Mouse (Mus musculus) left cerebral cortex, postnatal 4 days (tissue): ENCODE measurements around the gene Kif18b. TPM values are rescaled to one million over a fixed set of nuclear protein-coding genes. Genes with fewer than 3 reads are reported as not detected.
A peak's percentile ranks its signal among the peaks of the same experiment; 100 is the strongest.

Source experiments
- DNase-seq: peaks from one replicate; pipeline ENCODE4 v3.0.0-alpha.2; 2022
- intact Hi-C: fragments of 180-260 bp; cut with DNase I; formaldehyde crosslinking; loops from one replicate; pipeline ENCODE4 v1.15.1; 2025
- total RNA-seq, 2 experiments: library from RNA; stranded (reverse); gene quantifications; 2 replicates each; pipeline ENCODE4 v1.2.3; 2021

Kif18b gene
- total RNA-seq, 2 experiments from 2014 or later = 3.7 to 4.1 TPM

DNA sequence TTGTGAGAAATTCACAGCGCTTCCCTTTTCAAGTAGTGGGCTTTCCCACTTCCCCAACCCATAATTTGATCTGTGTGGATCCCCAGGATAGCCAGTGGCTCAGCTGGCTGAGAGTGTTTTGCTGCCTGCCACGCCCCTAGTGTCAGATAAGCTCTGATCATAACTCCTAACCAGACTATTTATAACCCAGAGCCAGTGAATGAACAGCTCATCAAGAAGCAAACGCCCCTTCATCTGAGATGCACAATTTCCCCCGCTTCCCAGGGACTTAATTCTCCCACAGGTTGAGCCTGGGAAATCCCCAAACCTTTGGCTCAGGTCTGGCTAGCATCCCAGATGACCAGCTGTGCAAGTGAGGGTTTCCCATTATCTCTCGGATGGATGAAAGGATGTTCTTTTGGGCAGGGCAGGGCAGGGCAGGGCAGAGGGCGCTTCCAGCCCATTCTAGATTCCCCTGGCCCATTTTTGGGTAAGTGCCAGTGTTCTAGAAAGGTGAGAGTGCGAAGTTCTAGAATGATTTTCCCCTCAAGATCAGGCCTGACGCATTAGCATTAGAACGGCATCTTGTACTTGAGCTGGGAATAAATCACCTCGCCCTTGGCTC is 40.2 kb downstream of the Kif18b start, which contains the start of gene Fam187a:
Fam187a (plus strand) TSS at position 554 of the 604 bp plus-strand sequence.
- no peak for DNase-seq
- intact Hi-C loops = no loop called here

DNA sequence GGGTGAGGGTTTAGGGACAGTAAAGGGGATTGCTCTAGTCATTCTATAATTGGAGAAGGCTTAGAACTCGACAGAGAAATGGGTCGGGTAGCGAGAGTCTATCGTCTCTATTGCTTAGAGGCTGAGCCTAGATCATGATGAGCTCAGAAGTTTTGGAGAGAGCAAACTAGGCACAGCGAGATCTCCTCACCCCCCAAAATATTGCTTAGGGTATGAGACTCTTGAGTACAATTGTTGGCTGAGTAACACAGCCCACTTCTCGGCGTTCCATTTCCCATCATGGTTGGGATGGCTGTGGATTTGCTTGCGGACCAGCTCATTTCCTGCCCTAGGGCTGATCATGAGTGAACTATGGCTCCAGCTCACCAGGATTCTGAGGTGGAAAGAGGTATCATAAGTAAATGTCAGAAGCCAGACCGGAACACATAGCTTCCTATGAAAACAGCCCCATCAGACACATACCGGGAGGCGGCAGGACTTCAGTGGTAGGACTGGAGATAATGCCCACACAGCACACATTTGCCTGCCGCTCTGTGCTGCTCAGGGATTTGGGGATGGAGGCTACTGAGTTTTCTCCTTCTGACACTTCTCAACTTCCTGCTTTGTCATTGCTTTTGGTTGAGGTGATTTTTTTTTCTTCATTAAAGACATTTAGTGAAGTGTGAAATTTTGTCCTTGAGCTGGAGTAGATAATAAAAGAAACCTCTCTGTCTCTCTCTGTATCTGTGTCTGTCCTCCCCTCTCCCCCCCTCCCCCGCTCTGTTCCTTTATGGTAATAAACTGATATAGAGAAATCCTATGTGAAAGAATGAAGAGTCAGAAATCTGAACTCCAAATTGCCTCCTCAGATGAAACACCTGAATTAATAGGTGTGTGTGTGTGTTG is 43.4 kb downstream of the Kif18b start:
- intact Hi-C loops = no loop called here
- DNase-seq = no peak

DNA sequence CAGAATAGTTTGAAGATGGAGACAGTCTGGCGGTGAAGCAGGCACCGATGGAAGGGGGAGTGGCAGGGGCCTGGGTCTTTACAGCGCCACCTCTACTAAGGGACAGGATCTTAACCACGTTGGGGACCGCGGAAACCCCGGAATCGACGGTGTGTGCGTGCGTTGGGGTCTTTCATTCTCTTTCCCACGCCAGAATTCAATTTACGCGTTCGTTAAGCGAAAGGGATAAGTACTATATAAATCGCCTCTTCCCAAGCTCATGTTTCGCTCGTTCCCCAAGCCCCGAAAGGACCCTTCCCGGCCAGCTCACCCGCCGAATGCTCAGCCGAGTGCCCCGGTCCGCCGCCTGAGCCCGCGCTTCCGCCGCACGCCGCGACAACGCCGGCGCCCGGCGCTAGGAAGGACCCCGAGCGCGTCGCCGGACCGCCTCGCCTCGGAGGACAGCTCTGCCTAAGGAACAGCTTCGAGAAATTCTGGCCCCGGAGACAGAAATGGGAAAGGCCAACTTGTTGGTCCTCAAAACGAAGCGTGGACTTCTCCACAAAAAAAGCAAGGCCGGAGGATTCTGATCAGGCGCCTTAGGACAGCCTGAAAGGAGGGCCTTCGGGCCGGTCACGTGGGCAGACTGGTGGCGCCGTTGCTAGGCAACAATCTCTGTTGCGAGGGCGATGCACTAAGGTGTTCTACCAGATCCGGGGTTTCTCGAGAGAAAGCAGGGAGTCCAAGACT is 44.2 kb downstream of the Kif18b start, which contains the start of the genes Eftud2 and Ccdc103:
Eftud2 (minus strand) TSS at position 401 of the 729 bp plus-strand sequence.
Ccdc103 (plus strand) TSS at position 620 of the 729 bp plus-strand sequence.
- DNase-seq = peak; percentile 89
- intact Hi-C loops = no loop called here

DNA sequence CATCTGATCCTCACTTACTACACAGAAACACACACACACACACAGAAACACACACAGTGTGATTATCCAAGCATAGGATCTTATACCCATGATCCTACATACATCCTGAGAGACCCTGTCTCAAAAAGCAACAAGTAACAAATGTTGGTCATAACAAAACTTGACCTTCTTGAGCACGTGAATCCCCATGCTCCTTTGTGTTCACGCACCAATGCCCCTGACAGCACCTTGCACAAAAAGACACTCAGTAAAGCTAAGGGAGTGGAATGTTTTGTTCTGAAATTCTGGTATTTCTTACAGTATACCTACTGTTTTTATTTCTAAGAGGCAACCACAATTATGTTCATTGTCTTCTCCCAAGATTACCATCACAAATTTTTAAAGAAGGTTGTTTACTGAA is 45.4 kb downstream of the Kif18b start:
- intact Hi-C loops = no loop called here
- no peak for DNase-seq

DNA sequence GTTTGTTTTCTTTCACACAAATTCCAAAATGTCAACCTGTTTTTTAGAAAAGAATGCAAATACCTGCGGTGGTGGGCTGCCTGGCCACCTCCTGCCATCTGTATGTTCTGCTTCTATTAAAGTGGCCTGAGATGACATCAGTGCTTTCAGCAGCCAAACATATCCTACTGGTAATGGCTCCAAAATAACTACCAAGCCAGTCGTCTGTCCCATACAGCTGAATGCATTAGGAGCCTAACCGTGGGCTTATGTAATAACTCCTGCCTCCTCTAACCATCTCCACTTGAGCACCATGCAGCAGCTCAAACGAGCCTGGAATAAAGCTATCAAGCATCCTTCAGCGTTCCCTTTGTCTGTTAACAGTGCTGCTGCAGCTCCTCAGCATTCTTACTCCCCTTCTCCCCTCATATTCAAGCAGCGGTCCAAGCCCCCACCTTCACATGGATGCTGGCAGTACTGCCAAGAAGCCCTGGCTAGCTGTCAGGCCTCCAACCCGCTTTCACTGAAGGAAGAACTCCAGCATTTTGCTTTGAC is 50.1 kb downstream of the Kif18b start:
- DNase-seq = no peak

DNA sequence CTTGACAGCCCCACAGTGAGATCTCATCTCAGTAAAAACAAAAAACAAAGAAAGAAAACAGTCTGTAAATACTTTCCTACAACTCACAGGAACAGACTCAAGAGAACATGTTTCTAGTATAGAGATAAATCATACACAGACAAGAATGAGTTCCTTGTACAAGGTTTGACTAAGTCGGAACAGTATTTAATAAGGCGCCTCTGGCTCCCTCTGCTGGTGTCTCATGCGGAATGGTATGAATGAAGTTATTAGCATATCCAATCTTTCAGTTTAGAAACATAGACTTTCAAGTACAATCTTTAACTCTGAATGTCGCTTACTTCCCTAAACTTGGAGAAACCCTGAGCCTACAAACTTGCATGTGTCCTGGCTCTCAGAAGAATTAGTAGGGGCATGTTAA is 60.7 kb downstream of the Kif18b start:
- intact Hi-C loops = no loop called here
- DNase-seq = peak; percentile 75

More for the DNA sequence above, 50.1 kb downstream of the Kif18b start:
- intact Hi-C loops = no loop called here

DNA sequence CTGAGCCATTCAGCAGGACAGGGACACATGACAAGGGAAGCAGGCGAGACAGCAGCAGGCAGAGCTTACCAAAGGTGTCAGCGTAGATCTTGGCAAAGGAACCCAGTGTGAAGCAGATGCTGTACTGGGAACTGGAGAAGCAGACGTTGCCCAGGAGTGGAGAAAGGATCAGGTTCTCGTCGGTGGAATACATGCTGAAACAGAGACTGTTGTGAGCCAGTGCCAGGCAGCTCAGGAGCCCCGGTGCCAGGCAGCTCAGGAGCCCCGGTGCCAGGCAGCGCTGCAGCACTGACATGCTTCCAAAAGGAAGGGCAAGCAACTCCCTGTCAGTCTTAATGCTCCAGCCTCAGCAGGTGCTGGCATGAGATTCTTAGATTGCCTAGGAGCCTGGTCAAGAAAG is 65.0 kb downstream of the Kif18b start:
- peak; percentile 63 for DNase-seq
- intact Hi-C loops = no loop called here

DNA sequence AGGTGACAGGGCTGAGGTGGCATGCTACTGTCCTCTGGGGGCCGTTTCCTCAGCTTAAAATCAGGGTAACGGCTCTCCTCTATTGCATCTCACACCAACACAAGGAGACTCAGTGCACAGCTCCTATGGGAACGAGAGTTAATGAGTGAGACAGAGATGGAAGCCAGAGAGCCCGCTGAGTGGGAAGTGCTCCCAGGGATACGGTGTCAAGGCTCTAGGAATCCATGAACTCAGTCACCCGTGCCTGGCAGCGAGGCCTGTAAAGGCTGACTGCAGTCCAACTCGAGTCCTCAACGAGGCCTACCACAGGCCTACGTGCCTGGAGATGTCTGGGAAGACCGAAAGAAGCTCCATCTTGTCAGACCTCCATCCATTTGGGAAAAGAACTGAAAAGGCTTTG is 66.0 kb downstream of the Kif18b start:
- DNase-seq = peak; percentile 65
- intact Hi-C loops = no loop called here

DNA sequence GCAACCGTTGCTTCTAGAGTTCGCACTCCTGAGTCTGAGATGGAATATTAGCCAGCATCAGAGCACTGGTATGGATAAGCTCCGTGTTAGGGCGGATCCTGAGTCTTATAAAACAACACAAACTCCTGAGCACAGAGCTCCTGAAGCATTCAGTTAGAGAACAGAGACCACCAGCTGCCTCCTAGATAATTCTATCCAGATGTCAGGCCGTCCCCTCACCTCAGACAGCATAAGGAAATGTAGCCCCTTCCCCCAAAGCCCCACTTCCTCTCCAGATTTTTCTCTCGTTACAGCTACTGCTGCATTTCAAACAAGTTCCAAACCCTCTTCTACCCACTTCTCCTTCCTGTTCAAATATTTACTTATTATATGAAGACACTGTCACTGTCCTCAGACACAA is 69.0 kb downstream of the Kif18b start:
- intact Hi-C loops = no loop called here
- no peak for DNase-seq

Other genes starting within 250 kb of the Kif18b start
- 10 to 100 TPM; 32.8 to 34.5 TPM for gene Ccdc43, start 227.3 kb downstream of the Kif18b start, total RNA-seq
- 100 to 1,000 TPM; 103 to 110 TPM for gene Adam11, start 163.7 kb downstream of the Kif18b start, total RNA-seq
- gene Gjc1, start 105.4 kb downstream of the Kif18b start, total RNA-seq = 10 to 100 TPM; 46.7 to 60.2 TPM
- 1 to 10 TPM; 3.8 to 6.7 TPM for gene Higd1b, start 89.3 kb downstream of the Kif18b start, total RNA-seq
- 100 to 1,000 TPM; 113 to 125 TPM for gene Eftud2, start 44.1 kb downstream of the Kif18b start, total RNA-seq
- under 1 TPM; 0.48 to 0.95 TPM for gene Ccdc103, start 43.9 kb downstream of the Kif18b start, total RNA-seq
- gene Fam187a, start 40.0 kb downstream of the Kif18b start, total RNA-seq = not detected
- 10 to 100 TPM; 37.2 to 56.0 TPM for gene Gfap, start 24.2 kb downstream of the Kif18b start, total RNA-seq
- 10 to 100 TPM; 10.9 to 12.7 TPM for gene C1ql1, start 21.6 kb upstream of the Kif18b start, total RNA-seq
- gene Nmt1, start 103.1 kb upstream of the Kif18b start, total RNA-seq = 10 to 100 TPM; 60.3 to 67.8 TPM
- gene Dcakd, start 103.2 kb upstream of the Kif18b start, total RNA-seq = 100 to 1,000 TPM; 116 to 128 TPM
- gene Plcd3, start 176.5 kb upstream of the Kif18b start, total RNA-seq = 10 to 100 TPM; 11.1 to 13.8 TPM
- gene Acbd4, start 176.6 kb upstream of the Kif18b start, total RNA-seq = 10 to 100 TPM; 31.7 to 41.3 TPM
- gene Hexim1, start 191.1 kb upstream of the Kif18b start, total RNA-seq = 10 to 100 TPM; 22.9 to 23.2 TPM
- gene Hexim2, start 207.3 kb upstream of the Kif18b start, total RNA-seq = 10 to 100 TPM; 19.0 to 24.2 TPM
- 10 to 100 TPM; 34.8 to 39.1 TPM for gene Fmnl1, start 246.0 kb upstream of the Kif18b start, total RNA-seq